Mouse (Mus musculus) duodenum, adult 2 months (tissue): ENCODE results near the gene Glipr1l1. TPM values are rescaled to one million over a fixed set of nuclear protein-coding genes. Genes with fewer than 3 reads are reported as not detected.

Experiments
- polyA plus RNA-seq: library from polyadenylated mRNA; depleted of rRNA; stranded (reverse); fragments of >200 nt; gene quantifications from 2 replicates; pipeline ENCODE4 v1.2.3, GENCODE M21; 2012; ENCODE audit warnings: low replicate concordance; rRNA removed

The Glipr1l1 gene
- polyA plus RNA-seq, result not detected in 2 replicates

GRCm38 (mm10) chr10:112059702-112060582 is at the start of gene Glipr1l1:
Gene Glipr1l1, plus strand, starts transcription at chr10:112060189.

DNA sequence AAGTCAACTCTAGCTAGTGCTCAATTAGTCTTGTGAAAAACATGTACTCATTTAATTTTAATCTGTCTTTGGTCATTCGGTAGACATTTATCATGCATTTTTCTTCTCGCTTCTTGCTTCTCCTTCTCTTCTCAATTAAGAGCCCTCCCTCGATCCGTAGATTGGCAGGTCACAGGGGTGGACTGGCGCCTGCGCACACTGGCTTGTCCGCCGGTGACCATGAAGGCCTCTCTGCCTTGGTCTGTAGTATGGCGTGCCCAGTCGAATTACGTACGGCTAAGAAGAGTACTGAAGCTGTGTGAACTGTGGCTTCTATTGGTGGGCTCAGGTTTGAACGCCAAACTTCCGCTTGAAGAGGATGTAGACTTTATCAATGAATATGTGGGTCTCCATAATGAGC is 23.2 kb downstream of the Glipr1l1 start, which contains the start of gene Glipr1l2:
Gene Glipr1l2, plus strand, starts transcription at position 198 of the 400 bp plus-strand sequence.

Other genes starting within 250 kb of the Glipr1l1 start
- 0.46 and 0.81 TPM in 2 replicates for gene Krr1, start 87.5 kb upstream of the Glipr1l1 start, polyA plus RNA-seq
- gene Glipr1, start 57.6 kb upstream of the Glipr1l1 start, polyA plus RNA-seq, result 3.3 and 3.8 TPM in 2 replicates
- not detected in 2 replicates for gene Glipr1l2, start 23.2 kb downstream of the Glipr1l1 start, polyA plus RNA-seq
- gene Glipr1l3, start 100.1 kb downstream of the Glipr1l1 start, polyA plus RNA-seq, result not detected in 2 replicates
- not detected in 2 replicates for gene Caps2, start 103.4 kb downstream of the Glipr1l1 start, polyA plus RNA-seq
- gene Kcnc2, start 210.9 kb downstream of the Glipr1l1 start, polyA plus RNA-seq, result 0.19 and 0.28 TPM in 2 replicates